Mouse (Mus musculus) hindbrain, embryonic 16.5 days (tissue): ENCODE data around the gene Zfp872. TPM values are rescaled to one million over a fixed set of nuclear protein-coding genes. Genes with fewer than 3 reads are reported as not detected.

Experiments used
- ATAC-seq: fragments of 200-750 bp; cut with Nextera tagmentation; 2 replicates; pipeline ENCODE4 v1.8.0; 2017; ENCODE audit warnings: moderate TSS enrichment, moderate library complexity
- H3K27ac ChIP-seq: fragments of 300-500 bp; sonication (generic); 2 replicates; pipeline ENCODE4 v1.5.1; 2014; ENCODE audit warnings: low read depth, mild to moderate bottlenecking, control low read depth, low read length, moderate library complexity
- H3K27me3 ChIP-seq: fragments of 300-500 bp; sonication (generic); replicated peaks from 2 replicates; pipeline ENCODE4 v1.6.1; 2014; ENCODE audit warnings: low read length; ENCODE audit not compliant: control insufficient read depth, insufficient read depth
- H3K36me3 ChIP-seq: fragments of 300-500 bp; sonication (generic); 2 replicates; pipeline ENCODE4 v1.6.1; 2014; ENCODE audit warnings: mild to moderate bottlenecking, low read length, moderate library complexity, mixed read lengths; ENCODE audit not compliant: control insufficient read depth, insufficient read depth
- H3K4me1 ChIP-seq: fragments of 300-500 bp; sonication (generic); 2 replicates; pipeline ENCODE4 v1.6.1; 2014; ENCODE audit warnings: low read depth, low read length; ENCODE audit not compliant: control insufficient read depth, insufficient read depth
- H3K4me2 ChIP-seq: fragments of 300-500 bp; sonication (generic); 2 replicates; pipeline ENCODE4 v1.6.1; 2014; ENCODE audit warnings: mild to moderate bottlenecking, low read length, control low read depth, moderate library complexity
- H3K4me3 ChIP-seq: fragments of 300-500 bp; sonication (generic); 2 replicates; pipeline ENCODE4 v1.5.1; 2014; ENCODE audit warnings: mild to moderate bottlenecking, low read length, control low read depth, moderate library complexity
- H3K9ac ChIP-seq: fragments of 300-500 bp; sonication (generic); 2 replicates; pipeline ENCODE4 v1.6.1; 2014; ENCODE audit warnings: low read depth, mild to moderate bottlenecking, control low read depth, low read length, moderate library complexity
- H3K9me3 ChIP-seq: fragments of 300-500 bp; sonication (generic); 2 replicates; pipeline ENCODE4 v1.6.1; 2014; ENCODE audit warnings: mild to moderate bottlenecking, low read length, moderate library complexity; ENCODE audit not compliant: control insufficient read depth
- WGBS: fragments of 180-500 bp; shearing (Covaris S2); extraction: QIAGEN DNeasy Blood & Tissue Kit; methylation state at CpG from one replicate; pipeline ENCODE4 v1.1.7; 2014; 5-methylcytosine and 5-hydroxymethylcytosine counted together
- polyA plus RNA-seq: library from polyadenylated mRNA; unstranded; fragments of >200 nt; fragmentation: Nextera tagmentation; extraction: Ambion mirVana; gene quantifications from 2 replicates; pipeline ENCODE4 v1.2.1, GENCODE M21; 2015

Gene Zfp872
- polyA plus RNA-seq, 1 experiment from 2014 or later, result 1.1 TPM

DNA sequence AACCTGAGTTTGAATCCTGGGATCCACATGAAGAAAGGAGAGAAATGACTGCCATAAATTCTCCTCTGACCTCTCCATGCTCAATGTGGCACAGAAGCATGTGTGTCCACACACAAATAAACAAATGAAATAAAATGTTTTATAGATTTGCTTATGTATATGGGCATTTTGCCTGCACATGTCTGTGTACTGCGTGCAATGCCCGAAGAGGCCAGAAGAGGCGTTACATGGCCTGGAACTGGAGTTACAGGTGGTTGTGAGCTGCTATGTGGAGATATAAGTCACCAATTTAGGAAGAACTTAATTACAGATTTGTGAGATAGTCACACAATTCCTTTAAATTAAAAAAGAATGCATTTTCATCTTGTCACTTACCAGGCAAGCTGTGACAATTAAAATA lies 34.1 kb upstream of the Zfp872 start:
- 91% methylated on average over 3 of the region's 3 CpGs for WGBS
- no peaks in the 10 kb centered on the region for H3K27me3 ChIP-seq
- H3K9ac ChIP-seq, result no peak overlapping the region
- no peak overlapping the region for H3K4me3 ChIP-seq
- H3K4me2 ChIP-seq, result no peak overlapping the region
- no peak overlapping the region for H3K27ac ChIP-seq
- no peak for ATAC-seq
- H3K9me3 ChIP-seq, result no peaks in the 10 kb centered on the region
- no peaks in the 10 kb centered on the region for H3K36me3 ChIP-seq
- peaks cover 12% of the 10 kb centered on the region for H3K4me1 ChIP-seq

DNA sequence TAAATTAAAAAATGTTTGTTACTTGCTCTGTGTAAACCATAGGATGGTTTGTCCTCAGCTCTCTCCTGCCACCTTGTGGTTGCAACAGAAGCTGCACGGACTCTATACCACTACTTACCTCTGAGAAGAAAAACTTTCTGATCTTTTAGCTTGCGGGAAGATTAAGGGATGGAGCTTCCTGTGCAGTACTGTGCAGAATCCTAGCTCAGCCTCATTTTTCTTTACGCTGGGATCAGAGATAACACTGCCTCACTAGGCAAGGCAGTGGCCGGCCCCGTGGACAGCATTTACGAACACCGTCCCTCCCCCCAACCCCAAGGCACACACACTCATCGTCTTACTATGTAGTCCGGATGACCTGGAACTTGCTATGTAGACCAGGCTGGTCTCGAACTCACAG lies 32.3 kb upstream of the Zfp872 start:
- ATAC-seq, result no peak
- Histone ChIP-seq H3K27me3 (no peaks in the 10 kb centered on the region), H3K4me1 (peaks cover 12% of the 10 kb centered on the region), H3K9me3 (no peaks in the 10 kb centered on the region), H3K4me2 (peak overlapping the region; percentile 43), H3K9ac (no peak overlapping the region), H3K36me3 (no peaks in the 10 kb centered on the region), H3K4me3 (no peak overlapping the region), H3K27ac (no peak overlapping the region)
- WGBS, result 28% methylated on average over 10 of the region's 10 CpGs

DNA sequence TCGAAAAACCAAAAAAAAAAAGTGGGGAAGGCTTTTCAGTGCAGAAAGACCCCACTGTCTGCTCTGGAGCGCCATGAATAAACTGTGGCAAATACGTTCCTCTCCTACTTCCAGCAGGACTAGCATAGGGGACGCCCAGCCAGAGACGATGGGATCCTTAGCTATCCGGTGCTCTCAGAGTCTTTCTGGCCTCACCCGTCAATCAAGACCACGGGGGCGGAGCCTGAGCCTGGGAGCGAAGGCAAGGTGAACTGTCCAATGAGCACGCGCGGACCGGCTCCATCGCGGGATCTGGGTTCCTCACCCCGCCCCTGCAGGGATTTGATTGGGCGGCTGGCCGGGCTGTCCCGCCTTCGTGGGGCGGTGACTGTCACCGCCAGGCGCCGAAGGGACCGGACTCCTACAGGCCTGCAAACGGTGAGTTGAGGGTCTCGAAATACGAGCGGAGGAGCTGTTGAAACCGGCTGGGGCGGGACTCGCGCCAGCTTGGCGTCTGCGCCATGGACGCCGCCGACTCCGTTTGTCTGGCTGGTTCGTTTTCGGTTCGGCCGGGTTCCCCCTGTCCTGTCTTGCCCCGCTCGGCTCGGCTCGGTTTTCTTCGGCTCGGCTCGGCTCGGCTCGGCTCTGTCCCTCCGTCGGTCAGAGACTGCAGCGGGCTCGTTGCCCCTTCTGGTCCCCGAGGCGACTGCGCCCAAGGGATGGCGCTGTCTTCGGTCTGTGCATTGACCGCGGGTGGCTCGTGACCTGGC lies 31.2 kb upstream of the Zfp872 start, which contains the start of gene Pigyl:
Pigyl (plus strand) TSS at position 350 of the 749 bp plus-strand sequence.
- Histone ChIP-seq H3K36me3 (no peaks in the 10 kb centered on the region), H3K4me3 (peak within 1 kb of the TSS; percentile 77), H3K27ac (peak within 1 kb of the TSS; percentile 94), H3K9me3 (no peaks in the 10 kb centered on the region), H3K9ac (peak within 1 kb of the TSS; percentile 86), H3K4me2 (peak within 1 kb of the TSS; percentile 71), H3K27me3 (no peaks in the 10 kb centered on the region), H3K4me1 (peaks cover 12% of the 10 kb centered on the region)
- ATAC-seq, result peak; percentile 99
- under 1% methylated on average over 48 of the region's 65 CpGs for WGBS

DNA sequence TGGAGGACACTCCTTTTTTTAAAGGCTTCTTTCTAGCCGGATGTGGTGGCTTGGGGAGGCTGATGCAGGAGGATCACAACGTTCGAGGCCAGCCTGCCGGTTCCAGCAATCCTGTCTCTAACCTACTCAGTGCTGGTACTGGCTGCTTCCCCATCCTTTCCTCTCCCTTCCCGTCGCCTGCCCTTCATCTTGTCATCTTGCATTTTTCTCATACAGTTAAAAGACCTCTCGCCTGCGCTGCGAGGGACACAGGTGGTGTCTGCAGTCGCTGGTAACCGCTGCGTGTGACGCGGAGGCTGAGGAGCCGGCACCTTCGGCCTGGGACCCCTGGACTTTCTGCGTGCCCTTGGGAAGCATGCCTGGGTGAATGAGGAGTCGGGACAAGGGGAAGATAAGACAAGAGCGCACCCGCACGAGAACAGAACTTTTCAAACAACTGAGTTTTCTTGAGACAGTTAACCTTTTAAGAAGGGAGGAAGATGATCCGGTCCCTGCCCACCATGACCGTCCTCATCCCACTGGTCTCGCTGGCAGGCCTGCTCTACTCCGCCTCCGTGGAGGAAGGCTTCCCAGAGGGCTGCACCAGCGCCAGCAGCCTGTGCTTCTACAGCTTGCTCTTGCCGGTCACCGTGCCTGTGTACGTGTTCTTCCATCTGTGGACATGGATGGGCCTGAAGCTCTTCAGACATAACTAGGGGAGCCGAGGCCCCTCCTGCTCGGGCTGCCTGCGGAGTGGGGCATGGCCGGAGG lies 30.2 kb upstream of the Zfp872 start:
- Histone ChIP-seq H3K9ac (peak overlapping the region; percentile 86), H3K4me2 (peak overlapping the region; percentile 71), H3K27me3 (no peaks in the 10 kb centered on the region), H3K4me3 (peak overlapping the region; percentile 77), H3K4me1 (peaks cover 12% of the 10 kb centered on the region), H3K27ac (peak overlapping the region; percentile 94), H3K36me3 (no peaks in the 10 kb centered on the region), H3K9me3 (no peaks in the 10 kb centered on the region)
- 63% methylated on average over 34 of the region's 34 CpGs for WGBS
- ATAC-seq, result no peak

GRCm38 (mm10) chr9:22161299-22161698 lies 26.6 kb upstream of the Zfp872 start:
- WGBS, result 30% methylated on average over 6 of the region's 6 CpGs
- Histone ChIP-seq H3K4me1 (peaks cover 13% of the 10 kb centered on the region), H3K27ac (no peak overlapping the region), H3K36me3 (no peaks in the 10 kb centered on the region), H3K4me3 (no peak overlapping the region), H3K9ac (no peak overlapping the region), H3K4me2 (no peak overlapping the region), H3K27me3 (no peaks in the 10 kb centered on the region), H3K9me3 (no peaks in the 10 kb centered on the region)
- ATAC-seq, result no peak

DNA sequence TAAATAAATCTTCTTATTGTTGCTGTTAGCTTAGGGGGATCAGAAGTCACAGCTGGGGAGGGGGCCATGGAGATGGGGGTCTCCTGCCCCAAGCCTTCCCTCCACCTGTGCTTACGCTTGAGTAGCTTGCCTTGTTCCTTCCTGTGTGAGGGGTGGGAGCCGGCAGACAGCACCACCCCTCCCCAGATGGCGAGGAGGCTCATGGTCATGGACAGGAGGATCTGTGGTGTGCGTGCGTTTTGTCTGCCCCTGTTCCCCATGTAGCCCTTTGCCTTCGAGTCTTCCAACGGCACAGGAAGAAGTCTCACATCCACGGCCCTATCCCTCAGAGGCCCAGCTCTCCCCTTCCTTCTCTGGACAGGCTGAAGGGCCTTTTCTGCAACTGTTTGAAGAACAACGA lies 25.6 kb upstream of the Zfp872 start:
- no peak overlapping the region for H3K9ac ChIP-seq
- peaks cover 4% of the 10 kb centered on the region for H3K9me3 ChIP-seq
- no peak overlapping the region for H3K27ac ChIP-seq
- H3K4me1 ChIP-seq, result peaks cover 11% of the 10 kb centered on the region
- no peak for ATAC-seq
- H3K27me3 ChIP-seq, result no peaks in the 10 kb centered on the region
- 81% methylated on average over 9 of the region's 9 CpGs for WGBS
- H3K4me3 ChIP-seq, result no peak overlapping the region
- no peak overlapping the region for H3K4me2 ChIP-seq
- H3K36me3 ChIP-seq, result no peaks in the 10 kb centered on the region

DNA sequence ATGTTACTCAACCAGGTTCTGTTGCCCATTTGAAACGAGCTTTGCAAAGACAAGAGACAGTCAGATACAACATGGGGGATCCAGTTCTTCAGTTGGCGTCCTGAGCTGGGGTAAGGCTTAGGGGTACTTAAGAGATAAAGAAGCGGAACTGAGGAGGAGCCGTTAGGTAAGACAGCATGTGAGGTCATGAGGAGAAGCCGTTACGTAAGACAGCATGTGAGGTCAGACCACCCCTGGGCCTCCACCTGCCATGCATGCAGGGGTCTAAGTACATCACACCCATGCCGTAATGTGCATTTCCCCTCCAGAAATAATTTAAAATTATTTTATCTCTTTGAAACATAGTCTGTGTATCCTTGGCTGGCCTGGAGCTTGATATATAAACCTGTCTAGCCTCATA lies 25.0 kb upstream of the Zfp872 start:
- Histone ChIP-seq H3K9ac (no peak overlapping the region), H3K27ac (no peak overlapping the region), H3K9me3 (peaks cover 4% of the 10 kb centered on the region), H3K4me1 (peaks cover 5% of the 10 kb centered on the region), H3K4me2 (no peak overlapping the region), H3K36me3 (no peaks in the 10 kb centered on the region), H3K27me3 (no peaks in the 10 kb centered on the region), H3K4me3 (no peak overlapping the region)
- no peak for ATAC-seq
- 88% methylated on average over 7 of the region's 7 CpGs for WGBS

- Histone ChIP-seq H3K4me3 (peak overlapping the region; percentile 66), H3K4me2 (peak overlapping the region; percentile 77), H3K27me3 (no peaks in the 10 kb centered on the region), H3K4me1 (peaks cover 4% of the 10 kb centered on the region; the same call in 1 of the 2 replicates), H3K9ac (peak overlapping the region; percentile 81), H3K36me3 (no peaks in the 10 kb centered on the region), H3K27ac (peak overlapping the region; percentile 85), H3K9me3 (peaks cover 4% of the 10 kb centered on the region)
- peak; percentile 91 for ATAC-seq
- WGBS, result 2% methylated on average over 48 of the region's 54 CpGs
These were observed 22.9 kb upstream of the Zfp872 start for GRCm38 (mm10) chr9:22164711-22165668.
